Mouse (Mus musculus): ENCODE results near the gene Hdac9.

DNA sequence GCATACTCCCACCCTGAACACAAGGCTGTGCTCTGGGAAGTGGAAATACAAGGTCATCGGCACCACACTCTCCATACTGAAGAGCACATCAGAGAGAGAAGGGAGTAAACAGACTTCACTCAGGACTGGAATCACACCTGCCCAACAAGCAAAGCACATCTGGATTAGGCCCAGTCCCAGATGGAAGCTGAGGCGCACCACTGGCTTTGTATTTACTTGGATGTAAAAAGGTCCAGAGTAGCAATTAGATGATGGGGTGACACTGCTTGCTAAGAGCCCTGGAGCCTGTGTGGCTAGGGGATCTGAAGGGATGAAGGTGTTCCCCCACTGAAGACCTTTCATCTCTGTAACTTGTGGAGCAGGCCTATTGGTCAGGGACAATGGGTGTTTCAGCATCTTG is 698.3 kb downstream of the Hdac9 start:
- TF ChIP-seq GATA1 (IDR thresholded peaks at IDR 0.05; ENCODE audit: borderline replicate concordance, low read length) (no peak), FLI1 (IDR thresholded peaks at IDR 0.05; ENCODE audit: low read length) (no peak)
